Comparison of ENCODE assay signal across 8 mouse cellular contexts in genomic region chr2:6483081-6483992, GRCm38 (mm10).
DNase-seq lines count a peak whose midpoint lies in the region; ATAC-seq lines count a peak whose summit lies in the region.

No protein-coding gene starts in this region.

- DNase-seq in cerebellum, postnatal 10 days, result peak; percentile 37 to 46
- no peak for DNase-seq in cerebellum, adult 18-20 months
- peak; percentile 61 for DNase-seq in gastrocnemius, adult 18-20 months (ENCODE audit: low spot score)
- peak; percentile 56 for DNase-seq in neural tube, embryonic 11.5 days (ENCODE audit: low spot score)
- no peak for DNase-seq in layer of hippocampus, adult 8-10 months (ENCODE audit: low spot score in 2 of 2)
- no peak for DNase-seq in left cerebral cortex, postnatal 36 days (ENCODE audit: low spot score in 2 of 2)

- H3K4me3 ChIP-seq in hindbrain, embryonic 12.5 days, result no peak overlapping the region
- H3K4me3 ChIP-seq in limb, embryonic 13.5 days, result no peak overlapping the region
- H3K4me3 ChIP-seq in neural tube, embryonic 11.5 days (ENCODE audit: low read depth, low read length), result no peak overlapping the region

- intact Hi-C loops in left cerebral cortex, postnatal 36 days (cut with DNase I), result no loop called here

- H3K27ac ChIP-seq in hindbrain, embryonic 12.5 days, result peak overlapping the region; percentile 73
- peak overlapping the region; percentile 61; the same call in 1 of the 2 replicates for H3K27ac ChIP-seq in limb, embryonic 13.5 days
- 0 out of 2 replicates have a peak overlapping the region, but pooled peaks have one; percentile 39 for H3K27ac ChIP-seq in neural tube, embryonic 11.5 days (ENCODE audit: low read depth, low read length)

- 23% methylated on average over 8 of the region's 8 CpGs for WGBS in hindbrain, embryonic 12.5 days
- WGBS in limb, embryonic 13.5 days, result 26% methylated on average over 8 of the region's 8 CpGs
- 37% methylated on average over 8 of the region's 8 CpGs for WGBS in neural tube, embryonic 11.5 days

- H3K4me2 ChIP-seq in hindbrain, embryonic 12.5 days (replicated peaks), result no peak overlapping the region
- 0 out of 2 replicates have a peak overlapping the region, but pooled peaks have one; percentile 5 for H3K4me2 ChIP-seq in limb, embryonic 13.5 days (replicated peaks)
- H3K4me2 ChIP-seq in neural tube, embryonic 11.5 days (ENCODE audit: low read depth), result no peak overlapping the region

- H3K27me3 ChIP-seq in hindbrain, embryonic 12.5 days, result no peaks in the 10 kb centered on the region
- H3K27me3 ChIP-seq in limb, embryonic 13.5 days, result no peaks in the 10 kb centered on the region
- no peaks in the 10 kb centered on the region for H3K27me3 ChIP-seq in neural tube, embryonic 11.5 days (ENCODE audit: control insufficient read depth, insufficient read depth, low read length)

- ATAC-seq in hindbrain, embryonic 12.5 days (ENCODE audit: low FRiP score), result peak; percentile 87
- ATAC-seq in limb, embryonic 13.5 days (ENCODE audit: low FRiP score, low read depth), result peak; percentile 84
- peak; percentile 74 for ATAC-seq in neural tube, embryonic 11.5 days (ENCODE audit: insufficient read depth, low FRiP score, low TSS enrichment)

- H3K36me3 ChIP-seq in hindbrain, embryonic 12.5 days, result no peaks in the 10 kb centered on the region
- no peaks in the 10 kb centered on the region for H3K36me3 ChIP-seq in limb, embryonic 13.5 days
- H3K36me3 ChIP-seq in neural tube, embryonic 11.5 days (ENCODE audit: control insufficient read depth, insufficient read depth, low read length), result no peaks in the 10 kb centered on the region

- H3K4me1 ChIP-seq in hindbrain, embryonic 12.5 days, result peaks cover 35% of the 10 kb centered on the region
- H3K4me1 ChIP-seq in limb, embryonic 13.5 days, result peaks cover 33% of the 10 kb centered on the region
- H3K4me1 ChIP-seq in neural tube, embryonic 11.5 days (ENCODE audit: control insufficient read depth, insufficient read depth, low read length), result peaks cover 8% of the 10 kb centered on the region

- no peak overlapping the region for H3K9ac ChIP-seq in hindbrain, embryonic 12.5 days
- no peak overlapping the region for H3K9ac ChIP-seq in limb, embryonic 13.5 days
- H3K9ac ChIP-seq in neural tube, embryonic 11.5 days (ENCODE audit: low read length), result no peak overlapping the region

- H3K9me3 ChIP-seq in hindbrain, embryonic 12.5 days (replicated peaks), result no peaks in the 10 kb centered on the region
- H3K9me3 ChIP-seq in limb, embryonic 13.5 days, result no peaks in the 10 kb centered on the region
- no peaks in the 10 kb centered on the region for H3K9me3 ChIP-seq in neural tube, embryonic 11.5 days (ENCODE audit: control insufficient read depth, low read length)

Comparison
In these comparisons a context has a peak if more than half of its experiments do, and no peak if none do; other contexts are left out.
1. DNase-seq: peak in cerebellum, postnatal 10 days (2 of 2), gastrocnemius, adult 18-20 months (single experiment) and neural tube, embryonic 11.5 days (single experiment); none in cerebellum, adult 18-20 months (0 of 2), layer of hippocampus, adult 8-10 months (0 of 2) and left cerebral cortex, postnatal 36 days (0 of 2).
2. Peak in every context shown above with its lines, with median percentiles within 50 percentile points of each other: ATAC-seq and H3K27ac ChIP-seq.